Mouse (Mus musculus) kidney, embryonic 14.5 days (tissue): ENCODE measurements around the gene Cplx3. TPM values are rescaled to one million over a fixed set of nuclear protein-coding genes. Genes with fewer than 3 reads are reported as not detected.

Experiments used
- ATAC-seq: fragments of 200-750 bp; cut with Nextera tagmentation; 2 replicates; pipeline ENCODE4 v1.8.0; 2017; ENCODE audit warnings: moderate number of reproducible peaks, mild to moderate bottlenecking, moderate TSS enrichment, moderate library complexity; ENCODE audit not compliant: low FRiP score, low TSS enrichment
- H3K27ac ChIP-seq: fragments of 300-500 bp; sonication (generic); 2 replicates; pipeline ENCODE4 v1.5.1; 2014; ENCODE audit warnings: low read depth, mild to moderate bottlenecking, low read length, moderate library complexity, mixed read lengths
- H3K27me3 ChIP-seq: fragments of 300-500 bp; sonication (generic); 2 replicates; pipeline ENCODE4 v1.6.1; 2014; ENCODE audit warnings: mild to moderate bottlenecking, low read length; ENCODE audit not compliant: control insufficient read depth, insufficient read depth
- H3K36me3 ChIP-seq: fragments of 300-500 bp; sonication (generic); 2 replicates; pipeline ENCODE4 v1.6.1; 2014; ENCODE audit warnings: low read length, mixed read lengths; ENCODE audit not compliant: control insufficient read depth, insufficient read depth
- H3K4me1 ChIP-seq: fragments of 300-500 bp; sonication (generic); 2 replicates; pipeline ENCODE4 v1.6.1; 2014; ENCODE audit warnings: low read length, mixed read lengths; ENCODE audit not compliant: control insufficient read depth, insufficient read depth
- H3K4me2 ChIP-seq: fragments of 300-500 bp; sonication (generic); replicated peaks from 2 replicates; pipeline ENCODE4 v1.6.1; 2014; ENCODE audit warnings: low read depth, mild to moderate bottlenecking, low read length
- H3K4me3 ChIP-seq: fragments of 300-500 bp; sonication (generic); 2 replicates; pipeline ENCODE4 v1.5.1; 2014; ENCODE audit warnings: mild to moderate bottlenecking, low read length
- H3K9ac ChIP-seq: fragments of 300-500 bp; sonication (generic); 2 replicates; pipeline ENCODE4 v1.6.1; 2014; ENCODE audit warnings: low read depth, mild to moderate bottlenecking, low read length, moderate library complexity
- H3K9me3 ChIP-seq: fragments of 300-500 bp; sonication (generic); 2 replicates; pipeline ENCODE4 v1.6.1; 2016; ENCODE audit warnings: low read length; ENCODE audit not compliant: control insufficient read depth
- WGBS: fragments of 180-500 bp; shearing (Covaris S2); extraction: QIAGEN DNeasy Blood & Tissue Kit; methylation state at CpG from one replicate; pipeline ENCODE4 v1.1.7; 2014; 5-methylcytosine and 5-hydroxymethylcytosine counted together
- polyA plus RNA-seq: library from polyadenylated mRNA; unstranded; fragments of >200 nt; fragmentation: Nextera tagmentation; extraction: Ambion mirVana; gene quantifications from 2 replicates; pipeline ENCODE4 v1.2.1, GENCODE M21; 2014

Cplx3 gene
- polyA plus RNA-seq, 1 experiment from 2014 or later, result not detected

- no peak overlapping the region for H3K4me3 ChIP-seq
- H3K27ac ChIP-seq, result no peak overlapping the region
- no peak overlapping the region for H3K9ac ChIP-seq
- no peaks in the 10 kb centered on the region for H3K9me3 ChIP-seq
- H3K36me3 ChIP-seq, result peaks cover 64% of the 10 kb centered on the region
- no peak for ATAC-seq
- no peak overlapping the region for H3K4me2 ChIP-seq
- WGBS, result 90% methylated on average over 11 of the region's 11 CpGs
- no peaks in the 10 kb centered on the region for H3K4me1 ChIP-seq
- H3K27me3 ChIP-seq, result no peaks in the 10 kb centered on the region
Observed at GRCm38 (mm10) chr9:57627892-57628291, 21.8 kb upstream of the Cplx3 start.

- H3K27me3 ChIP-seq, result no peaks in the 10 kb centered on the region
- H3K9ac ChIP-seq, result no peak overlapping the region
- no peak for ATAC-seq
- H3K36me3 ChIP-seq, result peaks cover 61% of the 10 kb centered on the region
- no peak overlapping the region for H3K4me3 ChIP-seq
- H3K27ac ChIP-seq, result no peak overlapping the region
- H3K4me2 ChIP-seq, result no peak overlapping the region
- no peaks in the 10 kb centered on the region for H3K4me1 ChIP-seq
- WGBS, result 87% methylated on average over 17 of the region's 17 CpGs
- H3K9me3 ChIP-seq, result no peaks in the 10 kb centered on the region
Observed at GRCm38 (mm10) chr9:57627191-57627590, 21.1 kb upstream of the Cplx3 start.

GRCm38 (mm10) chr9:57625674-57626500 lies 19.8 kb upstream of the Cplx3 start:
- Histone ChIP-seq H3K9ac (no peak overlapping the region), H3K9me3 (no peaks in the 10 kb centered on the region), H3K27ac (no peak overlapping the region), H3K36me3 (peaks cover 59% of the 10 kb centered on the region), H3K4me1 (no peaks in the 10 kb centered on the region), H3K4me3 (no peak overlapping the region), H3K27me3 (no peaks in the 10 kb centered on the region), H3K4me2 (no peak overlapping the region)
- WGBS, result 85% methylated on average over 15 of the region's 15 CpGs
- no peak for ATAC-seq

- Histone ChIP-seq H3K36me3 (peaks cover 43% of the 10 kb centered on the region), H3K27ac (no peak overlapping the region), H3K4me3 (no peak overlapping the region), H3K27me3 (no peaks in the 10 kb centered on the region), H3K9ac (no peak overlapping the region), H3K9me3 (no peaks in the 10 kb centered on the region), H3K4me1 (no peaks in the 10 kb centered on the region), H3K4me2 (no peak overlapping the region)
- 81% methylated on average over 7 of the region's 7 CpGs for WGBS
- no peak for ATAC-seq
Observed at GRCm38 (mm10) chr9:57624295-57624694, 18.2 kb upstream of the Cplx3 start.

- H3K27me3 ChIP-seq, result no peaks in the 10 kb centered on the region
- H3K27ac ChIP-seq, result no peak within 1 kb of the TSS
- no peak within 1 kb of the TSS for H3K9ac ChIP-seq
- H3K36me3 ChIP-seq, result peaks cover 7% of the 10 kb centered on the region
- H3K9me3 ChIP-seq, result no peaks in the 10 kb centered on the region
- WGBS, result 92% methylated on average over 5 of the region's 5 CpGs
- no peak within 1 kb of the TSS for H3K4me2 ChIP-seq
- H3K4me1 ChIP-seq, result no peaks in the 10 kb centered on the region
- no peak within 1 kb of the TSS for H3K4me3 ChIP-seq
- no peak for ATAC-seq
Observed at GRCm38 (mm10) chr9:57620674-57621073, 14.6 kb upstream of the Cplx3 start, which contains the start of gene Lman1l. Lman1l (minus strand) TSS chr9:57620774.

DNA sequence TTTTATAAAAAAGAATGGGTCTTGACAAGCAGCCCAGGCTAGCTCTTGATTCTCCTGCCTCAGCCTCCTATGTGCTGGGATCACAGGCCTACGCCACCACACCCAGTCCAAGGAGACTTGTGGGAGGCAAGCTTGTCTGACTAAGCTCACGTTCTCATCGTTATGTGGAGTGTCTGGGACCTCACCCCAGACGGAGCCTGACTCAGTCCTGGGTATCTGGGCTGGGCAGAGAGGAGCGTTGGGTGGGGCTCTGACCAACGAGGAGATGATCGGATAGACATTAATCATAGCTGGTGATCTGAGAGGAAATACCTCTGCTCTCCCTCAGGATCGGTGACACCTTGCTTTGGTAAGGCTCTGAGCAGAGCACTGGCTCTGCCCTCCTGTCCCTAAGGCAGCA lies 12.8 kb upstream of the Cplx3 start:
- Histone ChIP-seq H3K27ac (no peak overlapping the region), H3K27me3 (no peaks in the 10 kb centered on the region), H3K4me3 (no peak overlapping the region), H3K36me3 (no peaks in the 10 kb centered on the region), H3K9ac (no peak overlapping the region), H3K9me3 (no peaks in the 10 kb centered on the region), H3K4me1 (no peaks in the 10 kb centered on the region), H3K4me2 (no peak overlapping the region)
- no peak for ATAC-seq
- WGBS, result 64% methylated on average over 8 of the region's 8 CpGs

DNA sequence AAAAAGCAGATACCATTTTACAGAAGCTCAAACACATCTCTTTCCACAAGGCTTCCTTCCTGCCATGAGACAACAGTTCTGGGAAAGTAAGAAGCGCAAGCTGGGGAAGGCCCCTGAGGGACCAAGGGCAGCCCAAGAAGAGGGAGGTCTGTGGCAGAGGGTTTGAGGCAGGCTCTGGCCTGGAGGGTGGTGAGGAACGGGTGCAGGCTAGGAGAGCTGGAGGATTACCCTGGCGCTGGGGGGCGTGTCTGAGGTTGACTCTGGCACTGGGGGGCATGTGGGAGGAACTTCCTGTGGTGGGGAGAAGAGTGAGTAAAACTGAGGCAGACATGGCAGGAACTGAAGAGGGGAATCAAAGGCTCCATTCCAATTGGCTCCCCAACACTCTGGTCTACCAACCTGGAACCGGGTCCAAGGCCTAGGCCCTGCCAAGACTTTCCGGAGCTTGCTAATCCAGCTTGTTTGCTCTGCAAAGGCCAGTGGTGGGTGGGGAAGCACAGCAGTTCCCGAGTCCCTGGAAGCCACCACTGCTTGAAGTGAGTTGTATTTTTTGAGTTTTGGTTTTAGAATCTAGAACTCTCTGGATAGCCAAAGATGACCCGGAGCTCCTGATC lies 11.6 kb upstream of the Cplx3 start:
- WGBS, result 80% methylated on average over 8 of the region's 8 CpGs
- no peaks in the 10 kb centered on the region for H3K27me3 ChIP-seq
- no peak overlapping the region for H3K4me3 ChIP-seq
- H3K27ac ChIP-seq, result no peak overlapping the region
- ATAC-seq, result no peak
- no peaks in the 10 kb centered on the region for H3K36me3 ChIP-seq
- no peak overlapping the region for H3K4me2 ChIP-seq
- H3K4me1 ChIP-seq, result no peaks in the 10 kb centered on the region
- H3K9ac ChIP-seq, result no peak overlapping the region
- no peaks in the 10 kb centered on the region for H3K9me3 ChIP-seq

DNA sequence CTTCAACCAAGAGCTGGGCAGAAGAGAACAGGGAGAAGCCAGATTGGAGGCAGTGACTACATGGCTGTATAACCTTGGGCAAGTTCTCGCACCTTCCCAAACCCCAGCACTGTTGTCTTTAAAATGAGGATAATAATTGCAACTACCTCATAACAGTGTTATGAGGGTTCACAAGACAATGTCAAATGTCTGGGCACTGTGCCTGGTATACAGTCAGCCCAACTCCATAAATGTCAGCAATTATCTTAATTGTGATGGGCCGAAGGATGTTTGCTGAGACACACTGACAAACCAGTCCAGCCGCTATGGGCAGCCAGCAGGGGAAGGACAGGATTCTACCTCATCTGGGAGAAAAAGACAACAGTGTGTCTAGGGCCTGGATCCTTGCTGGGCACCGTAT lies 8.7 kb upstream of the Cplx3 start:
- no peaks in the 10 kb centered on the region for H3K27me3 ChIP-seq
- no peak overlapping the region for H3K9ac ChIP-seq
- H3K4me2 ChIP-seq, result no peak overlapping the region
- WGBS, result 88% methylated on average over 4 of the region's 4 CpGs
- no peak overlapping the region for H3K4me3 ChIP-seq
- H3K9me3 ChIP-seq, result no peaks in the 10 kb centered on the region
- H3K27ac ChIP-seq, result no peak overlapping the region
- ATAC-seq, result no peak
- H3K36me3 ChIP-seq, result no peaks in the 10 kb centered on the region
- H3K4me1 ChIP-seq, result no peaks in the 10 kb centered on the region

GRCm38 (mm10) chr9:57613975-57614374 lies 7.9 kb upstream of the Cplx3 start:
- H3K9me3 ChIP-seq, result no peaks in the 10 kb centered on the region
- H3K36me3 ChIP-seq, result no peaks in the 10 kb centered on the region

More at GRCm38 (mm10) chr9:57613975-57614374, 7.9 kb upstream of the Cplx3 start:
- 84% methylated on average over 7 of the region's 7 CpGs for WGBS
- ATAC-seq, result no peak
- Histone ChIP-seq H3K4me2 (no peak overlapping the region), H3K27ac (no peak overlapping the region), H3K4me3 (no peak overlapping the region), H3K4me1 (no peaks in the 10 kb centered on the region), H3K27me3 (no peaks in the 10 kb centered on the region), H3K9ac (no peak overlapping the region)
